Mouse (Mus musculus) lung, adult 2 months (tissue): ENCODE measurements at regions not wholly inside any gene's neighbourhood (a gene's known extent, or its start where the extent isn't known, plus 50 kb on each side); places are given as distances from the start of the nearest gene placed in this dataset.

Experiments
- CTCF ChIP-seq: fragments of 200-500 bp; IDR thresholded peaks from 2 replicates; pipeline ENCODE4 v1.5.1; 2011; ENCODE audit warnings: mild to moderate bottlenecking, low read length, control low read depth; ENCODE audit not compliant: insufficient read depth
- POLR2A ChIP-seq: fragments of 200-500 bp; IDR thresholded peaks from 2 replicates; pipeline ENCODE4 v1.6.1; 2011; ENCODE audit warnings: low read depth, mild to moderate bottlenecking, control low read depth, low read length, borderline replicate concordance; ENCODE audit errors: extremely low read depth

- TF ChIP-seq POLR2A (no peak), CTCF (no peak)
Measured at GRCm38 (mm10) chr15:62712543-62713131, 1132.3 kb downstream of the Gsdmc2 start.
